Mouse (Mus musculus) megakaryocyte, embryonic 14.5 days (primary cell): ENCODE results near the gene Cers6.

Experiments
- FLI1 ChIP-seq: IDR thresholded peaks from 2 replicates; pipeline ENCODE4 v1.6.1; 2012; ENCODE audit warnings: low read length, inconsistent platforms, mixed read lengths
- GATA1 ChIP-seq: IDR thresholded peaks from 3 replicates; pipeline ENCODE4 v1.6.1; 2012; ENCODE audit warnings: mixed read lengths, low read length, inconsistent platforms, borderline replicate concordance

DNA sequence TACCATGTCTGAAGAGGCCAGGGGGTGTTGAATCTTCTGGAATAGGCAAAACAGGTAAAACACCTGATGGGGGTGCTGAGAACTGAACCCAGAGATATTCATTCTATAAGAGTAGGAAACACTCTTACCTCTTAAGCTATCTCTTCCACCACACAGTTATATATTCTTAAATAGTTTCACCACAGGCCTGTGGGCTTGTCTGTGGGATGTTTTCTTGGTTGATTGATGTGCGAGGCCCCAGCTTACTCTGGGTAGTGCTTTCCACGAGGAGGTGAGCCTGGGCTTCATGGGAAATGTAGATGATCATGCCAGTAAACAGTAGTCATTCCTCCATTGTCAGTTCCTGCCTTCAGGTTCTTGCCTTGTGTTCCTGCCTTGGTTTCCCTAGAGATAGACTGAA, 40.5 kb downstream of the Cers6 start:
- no peak for TF ChIP-seq FLI1
- no peak for TF ChIP-seq GATA1
